11 mouse cellular contexts compared by ENCODE assay signal in the genomic region with DNA sequence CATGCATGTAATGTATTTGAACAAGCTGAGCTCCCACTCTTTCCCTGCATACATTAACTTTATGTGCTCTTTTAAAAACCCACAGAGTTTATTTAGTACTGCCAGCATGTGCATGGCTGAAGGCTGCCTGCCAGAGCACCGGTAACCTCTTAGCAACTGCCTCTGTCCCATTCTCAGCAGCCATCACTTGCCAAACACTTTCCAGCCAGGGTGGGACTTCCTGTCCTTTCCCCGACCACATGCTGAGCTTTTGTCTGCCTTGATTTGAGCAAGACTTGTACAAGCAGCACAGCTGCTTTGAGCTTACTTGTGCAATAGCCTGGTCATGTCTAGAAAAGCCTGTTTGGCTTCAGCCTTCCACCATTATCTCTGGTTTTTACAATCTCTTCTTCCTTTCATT.
DNase-seq lines count a peak whose midpoint lies in the region; ATAC-seq lines count a peak whose summit lies in the region.
"Had no signal": no experiment of that assay in that cellular context is flagged by ENCODE, and none has a peak within 500 bp of the region (broad histone marks: within the 10 kb centered on the region; RNA-seq: fewer than 3 reads in every experiment).

No protein-coding gene starts in this region.

- H3K9me3 ChIP-seq in embryonic facial prominence, embryonic 14.5 days (ENCODE audit: control insufficient read depth, low read length) = no peaks in the 10 kb centered on the region
- H3K9me3 ChIP-seq: liver, embryonic 13.5 days had no signal

- no peak overlapping the region for H3K4me3 ChIP-seq in embryonic facial prominence, embryonic 14.5 days (ENCODE audit: low read depth, low read length)
- H3K4me3 ChIP-seq: erythroblast, embryonic 14.5 days; liver, embryonic 13.5 days had no signal

- no peaks in the 10 kb centered on the region for H3K36me3 ChIP-seq in embryonic facial prominence, embryonic 14.5 days (ENCODE audit: control insufficient read depth, insufficient read depth, low read length)
- H3K36me3 ChIP-seq: liver, embryonic 13.5 days had no signal

- no peak overlapping the region for H3K9ac ChIP-seq in embryonic facial prominence, embryonic 14.5 days (ENCODE audit: low read depth, low read length)
- H3K9ac ChIP-seq: liver, embryonic 13.5 days had no signal

- peak overlapping the region; percentile 44 for H3K27ac ChIP-seq in embryonic facial prominence, embryonic 14.5 days (replicated peaks; ENCODE audit: low read depth, low read length)
- H3K27ac ChIP-seq: liver, embryonic 13.5 days had no signal

- ATAC-seq in embryonic facial prominence, embryonic 14.5 days (ENCODE audit: low read depth) = no peak
- ATAC-seq in megakaryocyte progenitor cell, adult 5-6 weeks (replicated peaks; ENCODE audit: poor library complexity) = 0 out of 2 replicates have a peak, but pooled peaks have one; percentile 11

- DNase-seq in layer of hippocampus, postnatal 10 days (ENCODE audit: low spot score in 2 of 2) = peak; percentile 11 to 23
- no peak for DNase-seq in layer of hippocampus, postnatal 25 days (ENCODE audit: extremely low spot score in 1 of 2, low spot score in 1 of 2)
- DNase-seq in MN1 (ENCODE audit: low spot score) = peak; percentile 11
- peak; percentile 79 for DNase-seq in embryonic facial prominence, embryonic 14.5 days (ENCODE audit: low spot score)
- no peak for DNase-seq in heart, adult 18-20 months
- DNase-seq in kidney, adult 11 months = no peak
- DNase-seq: cerebellum, adult 11 months; liver, embryonic 13.5 days; thymus, adult 18-20 months had no signal

- H3K4me2 ChIP-seq in embryonic facial prominence, embryonic 14.5 days (ENCODE audit: low read depth, low read length) = no peak overlapping the region
- H3K4me2 ChIP-seq: liver, embryonic 13.5 days had no signal

- H3K4me1 ChIP-seq in embryonic facial prominence, embryonic 14.5 days (ENCODE audit: control insufficient read depth, insufficient read depth, low read length) = no peaks in the 10 kb centered on the region
- H3K4me1 ChIP-seq: liver, embryonic 13.5 days had no signal

- H3K27me3 ChIP-seq in embryonic facial prominence, embryonic 14.5 days (replicated peaks; ENCODE audit: control insufficient read depth, insufficient read depth, low read length) = no peaks in the 10 kb centered on the region
- H3K27me3 ChIP-seq: liver, embryonic 13.5 days had no signal

- 36% methylated on average over 2 of the region's 2 CpGs for WGBS in embryonic facial prominence, embryonic 14.5 days

Comparison
In these comparisons a context has a peak if more than half of its experiments do, and no peak if none do; other contexts are left out.
1. DNase-seq: peak in layer of hippocampus, postnatal 10 days (2 of 2), MN1 (single experiment) and embryonic facial prominence, embryonic 14.5 days (single experiment); none in layer of hippocampus, postnatal 25 days (0 of 2), heart, adult 18-20 months (0 of 2) and kidney, adult 11 months (single experiment).